Mouse (Mus musculus) stomach, postnatal 0 days (tissue): ENCODE measurements around the gene Asb16. TPM values are rescaled to one million over a fixed set of nuclear protein-coding genes. Genes with fewer than 3 reads are reported as not detected.

Experiments
- ATAC-seq: fragments of 200-750 bp; cut with Nextera tagmentation; 2 replicates; pipeline ENCODE4 v1.8.0; 2017; ENCODE audit not compliant: low FRiP score, low TSS enrichment
- DNase-seq: peaks from one replicate; pipeline ENCODE4 v3.0.0-alpha.2; 2016; ENCODE audit warnings: low spot score
- H3K27ac ChIP-seq: fragments of 300-500 bp; sonication (generic); replicated peaks from 2 replicates; pipeline ENCODE4 v1.5.1; 2014; ENCODE audit warnings: mild to moderate bottlenecking, control low read depth
- H3K27me3 ChIP-seq: fragments of 300-500 bp; sonication (generic); 2 replicates; pipeline ENCODE4 v1.6.1; 2014; ENCODE audit warnings: low read length; ENCODE audit not compliant: control insufficient read depth, insufficient read depth
- H3K36me3 ChIP-seq: fragments of 300-500 bp; sonication (generic); 2 replicates; pipeline ENCODE4 v1.6.1; 2014; ENCODE audit warnings: low read length, mixed read lengths; ENCODE audit not compliant: control insufficient read depth, insufficient read depth
- H3K4me1 ChIP-seq: fragments of 300-500 bp; sonication (generic); replicated peaks from 2 replicates; pipeline ENCODE4 v1.6.1; 2014; ENCODE audit warnings: antibody characterized with exemption; ENCODE audit not compliant: control insufficient read depth, insufficient read depth
- H3K4me2 ChIP-seq: fragments of 300-500 bp; sonication (generic); replicated peaks from 2 replicates; pipeline ENCODE4 v1.6.1; 2014; ENCODE audit warnings: low read depth, mild to moderate bottlenecking, control low read depth, moderate library complexity
- H3K4me3 ChIP-seq: fragments of 300-500 bp; sonication (generic); 2 replicates; pipeline ENCODE4 v1.5.1; 2014; ENCODE audit warnings: low read depth, low read length, control low read depth
- H3K9ac ChIP-seq: fragments of 300-500 bp; sonication (generic); 2 replicates; pipeline ENCODE4 v1.6.1; 2014; ENCODE audit warnings: mild to moderate bottlenecking, low read length, control low read depth, mixed read lengths
- H3K9me3 ChIP-seq: fragments of 300-500 bp; sonication (generic); 2 replicates; pipeline ENCODE4 v1.6.1; 2016; ENCODE audit warnings: low read length; ENCODE audit not compliant: control insufficient read depth
- CTCF ChIP-seq: IDR thresholded peaks from 2 replicates; pipeline ENCODE4 v1.5.1; 2016; ENCODE audit warnings: antibody characterized with exemption, low read depth, mild to moderate bottlenecking, moderate library complexity
- EP300 ChIP-seq: optimal IDR thresholded peaks from 2 replicates; pipeline ENCODE3; 2016; ENCODE audit warnings: antibody characterized with exemption
- WGBS: fragments of 180-500 bp; shearing (Covaris S2); extraction: QIAGEN DNeasy Blood & Tissue Kit; methylation state at CpG from one replicate; pipeline ENCODE4 v1.1.7; 2014; 5-methylcytosine and 5-hydroxymethylcytosine counted together
- polyA plus RNA-seq: library from polyadenylated mRNA; unstranded; fragments of >200 nt; fragmentation: Nextera tagmentation; extraction: Ambion mirVana; gene quantifications from 2 replicates; pipeline ENCODE4 v1.2.1, GENCODE M21; 2015

Asb16 gene
- polyA plus RNA-seq, 1 experiment from 2014 or later = 0.04 TPM

- no peak for TF ChIP-seq CTCF
- no peak for TF ChIP-seq EP300
- no peaks in the 10 kb centered on the region for H3K27me3 ChIP-seq
- peak overlapping the region; percentile 38 for H3K9ac ChIP-seq
- H3K4me1 ChIP-seq = peaks cover 18% of the 10 kb centered on the region
- no peak overlapping the region for H3K4me3 ChIP-seq
- no peak overlapping the region for H3K4me2 ChIP-seq
- no peak overlapping the region; the same call in 1 of the 2 replicates for H3K27ac ChIP-seq
- H3K9me3 ChIP-seq = no peaks in the 10 kb centered on the region
- ATAC-seq (no peak), DNase-seq (no peak)
- H3K36me3 ChIP-seq = 0 out of 2 replicates have a peak, but pooled peaks cover 2% of the 10 kb centered on the region
- WGBS = 68% methylated on average over 12 of the region's 12 CpGs
Measured at GRCm38 (mm10) chr11:102226067-102226978, 42.2 kb upstream of the Asb16 start.

DNA sequence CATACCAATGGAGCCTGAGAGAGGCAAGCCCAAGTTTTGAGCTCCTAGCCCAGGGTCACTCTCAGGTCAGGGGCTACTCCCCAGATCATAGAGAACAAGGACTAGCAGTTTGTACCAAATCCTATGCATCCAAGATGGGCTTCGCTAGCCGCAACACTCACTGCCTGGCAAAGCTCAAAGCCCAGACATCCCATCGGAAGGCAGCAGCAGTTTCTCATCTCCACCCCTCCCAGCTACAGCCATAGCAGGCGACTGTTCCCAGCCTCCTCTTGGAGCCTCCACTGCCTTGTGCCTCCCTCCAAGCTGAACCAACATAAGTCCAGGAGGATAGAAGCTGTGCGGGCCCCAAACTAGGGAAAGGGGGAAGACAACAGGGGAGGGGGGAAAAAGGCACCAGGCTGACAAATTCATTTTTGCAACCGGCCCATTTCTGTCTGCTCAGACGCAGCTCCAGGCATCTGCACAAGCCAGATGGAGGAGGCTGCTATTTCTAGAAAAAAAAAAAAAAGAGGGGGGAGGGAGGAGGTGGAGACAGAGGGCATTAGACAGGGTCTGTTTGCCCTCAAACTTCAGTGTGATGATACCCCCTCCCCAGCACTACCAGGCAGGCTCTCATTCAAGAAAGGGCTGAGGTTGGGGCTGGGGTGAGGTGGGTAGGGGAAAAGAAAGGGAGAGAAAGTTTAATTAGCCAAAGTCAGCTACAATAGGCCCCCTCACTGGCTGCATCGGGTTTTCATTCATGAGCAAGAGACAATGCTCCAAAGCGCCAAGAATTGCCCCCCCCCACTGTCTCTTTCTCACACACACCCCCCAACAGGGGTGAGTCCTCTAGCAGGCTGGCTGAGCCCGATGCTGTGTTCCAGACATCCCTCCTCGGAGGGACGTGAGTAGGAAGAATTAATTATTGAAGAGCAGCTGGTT is 41.0 kb upstream of the Asb16 start:
- H3K4me3 ChIP-seq = peak overlapping the region; percentile 93
- peak overlapping the region; percentile 43; the same call in 1 of the 2 replicates for H3K9ac ChIP-seq
- no peaks in the 10 kb centered on the region for H3K36me3 ChIP-seq
- WGBS = 28% methylated on average over 12 of the region's 12 CpGs
- no peaks in the 10 kb centered on the region for H3K27me3 ChIP-seq
- H3K4me2 ChIP-seq = peak overlapping the region; percentile 86
- H3K9me3 ChIP-seq = no peaks in the 10 kb centered on the region
- H3K4me1 ChIP-seq = peaks cover 16% of the 10 kb centered on the region
- no peak for DNase-seq
- ATAC-seq = no peak
- H3K27ac ChIP-seq = 0 out of 2 replicates have a peak overlapping the region, but pooled peaks have one; percentile 35
- TF ChIP-seq EP300 (no peak), CTCF (no peak)

DNA sequence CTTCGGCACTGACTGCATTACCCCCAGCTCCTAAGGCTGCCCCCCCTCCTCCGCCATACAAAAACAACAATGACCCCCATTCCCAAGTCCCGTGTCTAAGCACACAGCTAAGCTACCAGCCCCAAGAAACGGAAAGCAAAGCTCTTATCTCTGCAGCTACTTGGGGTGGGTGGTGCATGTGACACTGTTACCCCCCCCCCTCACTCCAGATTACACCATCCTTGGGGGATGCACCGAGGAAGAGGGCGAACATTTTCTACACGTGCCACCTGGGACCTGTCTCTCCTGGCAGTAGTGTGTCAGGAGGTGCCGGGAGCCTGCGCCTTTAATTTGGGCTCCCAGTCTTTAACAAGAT is 40.4 kb upstream of the Asb16 start:
- no peak for DNase-seq
- 0 out of 2 replicates have a peak overlapping the region, but pooled peaks have one; percentile 3 for H3K27ac ChIP-seq
- H3K4me1 ChIP-seq = peaks cover 16% of the 10 kb centered on the region
- TF ChIP-seq EP300 (no peak), CTCF (no peak)
- H3K27me3 ChIP-seq = no peaks in the 10 kb centered on the region
- peak overlapping the region; percentile 95; the same call in 1 of the 2 replicates for H3K9ac ChIP-seq
- WGBS = 34% methylated on average over 9 of the region's 9 CpGs
- H3K4me2 ChIP-seq = peak overlapping the region; percentile 86
- H3K36me3 ChIP-seq = no peaks in the 10 kb centered on the region
- H3K4me3 ChIP-seq = peak overlapping the region; percentile 93
- no peaks in the 10 kb centered on the region for H3K9me3 ChIP-seq
- no peak for ATAC-seq

- DNase-seq (no peak), ATAC-seq (no peak)
- Histone ChIP-seq H3K9me3 (no peaks in the 10 kb centered on the region), H3K36me3 (no peaks in the 10 kb centered on the region), H3K4me3 (peak overlapping the region; percentile 93), H3K27ac (peak overlapping the region; percentile 3; the same call in 1 of the 2 replicates), H3K27me3 (no peaks in the 10 kb centered on the region), H3K4me1 (peaks cover 16% of the 10 kb centered on the region), H3K9ac (peak overlapping the region; percentile 95), H3K4me2 (peak overlapping the region; percentile 86)
- WGBS = 15% methylated on average over 7 of the region's 7 CpGs
- no peak for TF ChIP-seq CTCF
- TF ChIP-seq EP300 = no peak
Measured at GRCm38 (mm10) chr11:102228646-102229268, 39.8 kb upstream of the Asb16 start.

DNA sequence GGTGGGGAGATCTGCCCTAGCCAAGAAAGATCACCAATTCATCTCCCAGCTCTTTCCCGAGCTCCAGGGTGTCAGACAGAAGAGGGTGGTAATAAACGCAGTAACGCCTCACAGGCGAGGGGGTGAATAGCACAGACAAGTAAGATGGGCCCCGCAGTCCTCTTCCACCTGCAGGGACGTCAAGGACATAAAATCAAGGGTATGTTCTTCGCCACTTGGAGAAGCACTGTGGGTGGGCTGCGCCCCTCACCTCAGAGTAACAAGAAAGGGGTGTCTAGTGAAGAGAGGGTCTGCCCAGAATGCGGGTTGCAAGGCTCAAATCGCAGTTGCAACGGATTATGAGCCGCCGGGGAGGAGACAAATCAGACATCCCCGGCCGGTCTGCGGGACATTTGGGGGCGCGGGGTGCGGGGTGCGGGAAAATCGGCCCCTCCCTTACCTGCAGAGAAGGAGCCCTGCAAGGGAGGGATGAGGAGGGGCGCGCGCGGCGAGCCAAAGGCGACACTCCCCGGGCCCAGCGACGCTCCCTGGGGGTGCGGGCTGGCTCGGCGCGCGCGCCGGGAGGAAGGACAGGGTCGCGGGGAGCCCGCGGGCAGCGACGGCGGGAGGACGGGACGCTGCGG is 39.1 kb upstream of the Asb16 start:
- Histone ChIP-seq H3K9ac (peak overlapping the region; percentile 95), H3K27ac (peak overlapping the region; percentile 91), H3K4me2 (peak overlapping the region; percentile 86), H3K4me3 (peak overlapping the region; percentile 93), H3K9me3 (no peaks in the 10 kb centered on the region), H3K4me1 (peaks cover 16% of the 10 kb centered on the region), H3K36me3 (no peaks in the 10 kb centered on the region), H3K27me3 (no peaks in the 10 kb centered on the region)
- TF ChIP-seq CTCF = no peak
- TF ChIP-seq EP300 = no peak
- DNase-seq (no peak), ATAC-seq (peak; percentile 25)
- WGBS = under 1% methylated on average over 35 of the region's 47 CpGs
